Mouse (Mus musculus) CH12.LX (cell line): Measurements from ENCODE around the gene Chrm4. TPM values are rescaled to one million over a fixed set of nuclear protein-coding genes. Genes with fewer than 3 reads are reported as not detected.

ENCODE experiments used
- DNase-seq: peaks from one replicate; pipeline ENCODE4 v3.0.0-alpha.2; 2013; ENCODE audit errors: extremely low read depth
- H3K27ac ChIP-seq: 2 replicates; pipeline ENCODE4 v1.5.1; 2012; ENCODE audit warnings: low read depth, mild to moderate bottlenecking, control low read depth, moderate library complexity; ENCODE audit not compliant: insufficient read depth
- H3K27me3 ChIP-seq: replicated peaks from 2 replicates; pipeline ENCODE3; 2012; ENCODE audit warnings: inconsistent platforms
- H3K36me3 ChIP-seq, 2 experiments: replicated peaks in 1 of 2; 2 replicates each; pipeline versions ENCODE3 to v1.6.1; 2012; ENCODE audit warnings: inconsistent platforms in 1 of 2, low read length in 1 of 2, mild to moderate bottlenecking in 1 of 2, mixed read lengths in 1 of 2, moderate library complexity in 1 of 2; ENCODE audit not compliant: control insufficient read depth in 1 of 2, insufficient read depth in 1 of 2
- H3K4me1 ChIP-seq, 2 experiments: 2 replicates each; pipeline ENCODE4 v1.6.1; 2012; ENCODE audit warnings: inconsistent platforms in 1 of 2, moderate library complexity in 1 of 2; ENCODE audit not compliant: insufficient read depth in 2 of 2, control insufficient read depth in 1 of 2
- H3K4me2 ChIP-seq: 2 replicates; pipeline ENCODE4 v1.6.1; 2012; ENCODE audit warnings: low read depth, mild to moderate bottlenecking, control low read depth; ENCODE audit not compliant: poor library complexity, insufficient read depth, severe bottlenecking
- H3K4me3 ChIP-seq, 3 experiments: fragments of 150-350 bp in 1 of 3; sonication (generic) in 1 of 3; replicated peaks in 1 of 3; 2 replicates each; pipeline versions ENCODE3 to v1.5.1; 2011 to 2012; ENCODE audit warnings: low read depth in 2 of 3, low read length in 2 of 3, mild to moderate bottlenecking in 2 of 3, moderate library complexity in 2 of 3, control low read depth in 1 of 3, improper control_type of control experiment in 1 of 3, inconsistent platforms in 1 of 3, mixed read lengths in 1 of 3; ENCODE audit not compliant: poor library complexity in 1 of 3
- H3K79me2 ChIP-seq: replicated peaks from 2 replicates; pipeline ENCODE4 v1.6.1; 2012; ENCODE audit warnings: mild to moderate bottlenecking, moderate library complexity; ENCODE audit not compliant: control insufficient read depth, poor library complexity, insufficient read depth, severe bottlenecking; ENCODE audit errors: extremely low read depth
- H3K9ac ChIP-seq: 2 replicates; pipeline ENCODE4 v1.6.1; 2012; ENCODE audit warnings: low read depth, mild to moderate bottlenecking, control low read depth, moderate library complexity; ENCODE audit not compliant: insufficient read depth
- H3K9me3 ChIP-seq: replicated peaks from 2 replicates; pipeline ENCODE3; 2012; ENCODE audit warnings: low read length, inconsistent platforms, mixed read lengths
- CHD2 ChIP-seq: IDR thresholded peaks from 2 replicates; pipeline ENCODE4 v1.6.1; 2011; ENCODE audit warnings: low read length, improper control_type of control experiment
- CTCF ChIP-seq, 2 experiments: IDR thresholded peaks in 1 of 2; conservative IDR thresholded peaks in 1 of 2; 2 replicates each; pipeline ENCODE4 v1.5.1; 2011 to 2012; ENCODE audit warnings: low read depth in 2 of 2, low read length in 2 of 2, improper control_type of control experiment in 1 of 2, inconsistent platforms in 1 of 2, mild to moderate bottlenecking in 1 of 2, moderate library complexity in 1 of 2
- E2F4 ChIP-seq: IDR thresholded peaks from 2 replicates; pipeline ENCODE4 v1.6.1; 2011; ENCODE audit warnings: low read depth, low read length, improper control_type of control experiment; ENCODE audit not compliant: insufficient replicate concordance
- ELF1 ChIP-seq: IDR thresholded peaks from 2 replicates; pipeline ENCODE4 v1.6.1; 2014; ENCODE audit warnings: low read depth, mild to moderate bottlenecking, inconsistent platforms, low read length, improper control_type of control experiment
- EP300 ChIP-seq: IDR thresholded peaks from 2 replicates; pipeline ENCODE4 v1.6.1; 2011; ENCODE audit warnings: low read length, improper control_type of control experiment
- ETS1 ChIP-seq: conservative IDR thresholded peaks from 2 replicates; pipeline ENCODE4 v1.6.1; 2012; ENCODE audit warnings: low read depth, mild to moderate bottlenecking, inconsistent platforms, low read length, improper control_type of control experiment, moderate library complexity
- MAX ChIP-seq: IDR thresholded peaks from 2 replicates; pipeline ENCODE4 v1.6.1; 2011; ENCODE audit warnings: low read length, improper control_type of control experiment
- MEF2A ChIP-seq: IDR thresholded peaks from 2 replicates; pipeline ENCODE4 v1.6.1; 2014; ENCODE audit warnings: low read depth, mild to moderate bottlenecking, inconsistent platforms, low read length, improper control_type of control experiment, borderline replicate concordance
- MXI1 ChIP-seq: IDR thresholded peaks from 2 replicates; pipeline ENCODE4 v1.6.1; 2011; ENCODE audit warnings: mild to moderate bottlenecking, low read depth, low read length, improper control_type of control experiment
- PAX5 ChIP-seq: IDR thresholded peaks from 2 replicates; pipeline ENCODE4 v1.6.1; 2012; ENCODE audit warnings: low read length, inconsistent platforms, mixed read lengths
- POLR2A ChIP-seq: IDR thresholded peaks from 2 replicates; pipeline ENCODE4 v1.6.1; 2011; ENCODE audit warnings: low read depth, mild to moderate bottlenecking, improper control_type of control experiment, low read length
- RAD21 ChIP-seq: IDR thresholded peaks from 2 replicates; pipeline ENCODE4 v1.6.1; 2011; ENCODE audit warnings: low read depth, mild to moderate bottlenecking, low read length, improper control_type of control experiment, moderate library complexity
- SIN3A ChIP-seq: IDR thresholded peaks from 2 replicates; pipeline ENCODE4 v1.6.1; 2012; ENCODE audit warnings: low read length, improper control_type of control experiment, inconsistent platforms
- SMC3 ChIP-seq: IDR thresholded peaks from 2 replicates; pipeline ENCODE4 v1.6.1; 2011; ENCODE audit warnings: low read depth, low read length, improper control_type of control experiment
- USF1 ChIP-seq: IDR thresholded peaks from 2 replicates; pipeline ENCODE4 v1.6.1; 2014; ENCODE audit warnings: low read depth, mild to moderate bottlenecking, inconsistent platforms, low read length, improper control_type of control experiment
- ZC3H11A ChIP-seq: IDR thresholded peaks from 2 replicates; pipeline ENCODE4 v1.6.1; 2012; ENCODE audit warnings: low read depth, mild to moderate bottlenecking, inconsistent platforms, low read length, improper control_type of control experiment
- ZKSCAN1 ChIP-seq: IDR thresholded peaks from 2 replicates; pipeline ENCODE4 v1.6.1; 2012; ENCODE audit warnings: low read depth, inconsistent platforms, low read length, improper control_type of control experiment, borderline replicate concordance
- ZMIZ1 ChIP-seq: IDR thresholded peaks from 2 replicates; pipeline ENCODE4 v1.6.1; 2012; ENCODE audit warnings: low read depth, mild to moderate bottlenecking, inconsistent platforms, low read length, improper control_type of control experiment
- dilution Hi-C: fragments of 300-500 bp; cut with MboI; formaldehyde crosslinking; loops from 2 replicates; pipeline ENCODE4 v1.14.3; 2020; ENCODE audit warnings: low sequenced_read_pairs; ENCODE audit not compliant: extremely low pct_unique_long_range_greater_than_20kb, extremely low pct_ligation_motif_present
- in situ Hi-C: fragments of 300-500 bp; cut with MboI; formaldehyde crosslinking; loops from 3 replicates; pipeline ENCODE4 v1.14.3; 2019; ENCODE audit warnings: low sequenced_read_pairs, low pct_ligation_motif_present, low pct_unique_long_range_greater_than_20kb, mixed read lengths
- polyA plus RNA-seq: library from polyadenylated mRNA; unstranded; fragments of >175 nt; gene quantifications from 2 replicates; pipeline ENCODE4 v1.2.1, GENCODE M21; 2012; ENCODE audit warnings: low read depth; ENCODE audit not compliant: insufficient read length
- total RNA-seq, 2 experiments: library from RNA; depleted of rRNA; stranded (reverse); fragments of 300-350 nt in 1 of 2; fragments of >200 nt in 1 of 2; gene quantifications; 2 replicates each; pipeline ENCODE4 v1.2.3; 2012 to 2014

The Chrm4 gene
- total and polyA plus RNA-seq, 3 experiments, result 10.0 to 15.1 (median 14.4) TPM

GRCm38 (mm10) chr2:91959544-91960410 is 32.7 kb downstream of the Chrm4 start:
- no peaks in the 10 kb centered on the region for H3K27me3 ChIP-seq
- DNase-seq, result no peak
- TF ChIP-seq MAX (no peak), ZMIZ1 (no peak), MEF2A (no peak), PAX5 (no peak), SIN3A (no peak), EP300 (no peak), USF1 (no peak), ELF1 (no peak), E2F4 (no peak), CHD2 (no peak), ETS1 (no peak), POLR2A (no peak), SMC3 (no peak), ZC3H11A (no peak), CTCF (conservative IDR thresholded peaks at IDR 0.05 in 1 of 2, IDR thresholded peaks at IDR 0.05 in 1 of 2; ENCODE audit: low read depth in 2 of 2, low read length in 2 of 2) (no peak), ZKSCAN1 (no peak)
- no peak overlapping the region for H3K9ac ChIP-seq
- H3K9me3 ChIP-seq, result no peaks in the 10 kb centered on the region
- no peak overlapping the region for H3K4me2 ChIP-seq
- H3K36me3 ChIP-seq, result peaks cover 0 to 53% of the 10 kb centered on the region in 2 experiments
- no peak overlapping the region for H3K27ac ChIP-seq
- peaks cover 12 to 80% of the 10 kb centered on the region in 2 experiments for H3K4me1 ChIP-seq
- in situ Hi-C loops (no loop called here), dilution Hi-C loops (no loop called here)
- H3K79me2 ChIP-seq, result peaks cover 27% of the 10 kb centered on the region
- H3K4me3 ChIP-seq, result no peak overlapping the region

GRCm38 (mm10) chr2:91960459-91960858 is 33.4 kb downstream of the Chrm4 start:
- in situ Hi-C loops, result no loop called here
- no peak overlapping the region for H3K9ac ChIP-seq
- no peak for DNase-seq
- H3K4me2 ChIP-seq, result no peak overlapping the region
- no peaks in the 10 kb centered on the region for H3K27me3 ChIP-seq
- peaks cover 0 to 46% of the 10 kb centered on the region in 2 experiments for H3K36me3 ChIP-seq
- H3K4me1 ChIP-seq, result peaks cover 12 to 79% of the 10 kb centered on the region in 2 experiments
- H3K4me3 ChIP-seq, result no peak overlapping the region
- H3K27ac ChIP-seq, result no peak overlapping the region
- TF ChIP-seq ZMIZ1, result no peak
- no peak for TF ChIP-seq ZC3H11A
- no peak for TF ChIP-seq MXI1
- no peak for TF ChIP-seq RAD21
- TF ChIP-seq CHD2, result no peak
- no peaks in the 10 kb centered on the region for H3K9me3 ChIP-seq
- H3K79me2 ChIP-seq, result peaks cover 28% of the 10 kb centered on the region
- dilution Hi-C loops, result no loop called here
